Mouse (Mus musculus): ENCODE data around the gene Lingo1. TPM values are rescaled to one million over a fixed set of nuclear protein-coding genes. Genes with fewer than 3 reads are reported as not detected.

Gene Lingo1
- 6.7 and 8.1 TPM in 2 replicates for polyA plus RNA-seq (2012; rRNA removed)

- H3K4me1 ChIP-seq (ENCODE audit: control insufficient read depth, insufficient read depth, insufficient read length), result peaks cover 2% of the 10 kb centered on the region; the same call in 1 of the 2 replicates
- 3% methylated on average over 86 of the region's 88 CpGs for WGBS
- peaks cover 4% of the 10 kb centered on the region for H3K27me3 ChIP-seq (ENCODE audit: control insufficient read depth, insufficient read depth, low read length)
- H3K27ac ChIP-seq (ENCODE audit: insufficient read depth, low read length), result no peak within 1 kb of the TSS
- H3K36me3 ChIP-seq (ENCODE audit: control insufficient read depth, insufficient read depth, low read length), result no peaks in the 10 kb centered on the region
- no peak for DNase-seq (ENCODE audit: low read depth in 1 of 2, low spot score in 2 of 2)
- no peak within 1 kb of the TSS for H3K4me3 ChIP-seq (ENCODE audit: extremely low read depth, insufficient read depth, insufficient read length)
- TF ChIP-seq CTCF (IDR thresholded peaks at IDR 0.05; ENCODE audit: extremely low read depth, insufficient read depth, insufficient read length, insufficient replicate concordance), result no peak
- TF ChIP-seq POLR2A (IDR thresholded peaks at IDR 0.05; ENCODE audit: low read depth, low read length), result no peak
Observed at GRCm38 (mm10) chr9:56795721-56796655, at the start of gene Lingo1. TSS of gene Lingo1 (minus strand) at chr9:56796468.

GRCm38 (mm10) chr9:56844644-56845043 lies 48.4 kb upstream of the Lingo1 start:
- H3K36me3 ChIP-seq (ENCODE audit: control insufficient read depth, insufficient read depth, low read length), result no peaks in the 10 kb centered on the region
- no peak for TF ChIP-seq POLR2A (IDR thresholded peaks at IDR 0.05; ENCODE audit: low read depth, low read length)
- TF ChIP-seq CTCF (IDR thresholded peaks at IDR 0.05; ENCODE audit: extremely low read depth, insufficient read depth, insufficient read length, insufficient replicate concordance), result no peak
- 69% methylated on average over 8 of the region's 8 CpGs for WGBS
- H3K4me3 ChIP-seq (ENCODE audit: extremely low read depth, insufficient read depth, insufficient read length), result no peak overlapping the region
- no peaks in the 10 kb centered on the region for H3K4me1 ChIP-seq (ENCODE audit: control insufficient read depth, insufficient read depth, insufficient read length)
- H3K27me3 ChIP-seq (ENCODE audit: control insufficient read depth, insufficient read depth, low read length), result no peaks in the 10 kb centered on the region
- no peak for DNase-seq (ENCODE audit: low read depth in 1 of 2, low spot score in 2 of 2)
- no peak overlapping the region for H3K27ac ChIP-seq (ENCODE audit: insufficient read depth, low read length)

- no peaks in the 10 kb centered on the region for H3K36me3 ChIP-seq (ENCODE audit: control insufficient read depth, insufficient read depth, low read length)
- H3K27ac ChIP-seq (ENCODE audit: insufficient read depth, low read length), result no peak overlapping the region
- H3K4me1 ChIP-seq (ENCODE audit: control insufficient read depth, insufficient read depth, insufficient read length), result no peaks in the 10 kb centered on the region
- no peak overlapping the region for H3K4me3 ChIP-seq (ENCODE audit: extremely low read depth, insufficient read depth, insufficient read length)
- H3K27me3 ChIP-seq (ENCODE audit: control insufficient read depth, insufficient read depth, low read length), result no peaks in the 10 kb centered on the region
- 47% methylated on average over 7 of the region's 7 CpGs for WGBS
- TF ChIP-seq CTCF (IDR thresholded peaks at IDR 0.05; ENCODE audit: extremely low read depth, insufficient read depth, insufficient read length, insufficient replicate concordance), result peak; percentile 43; the same call in 1 of the 2 replicates
- TF ChIP-seq POLR2A (IDR thresholded peaks at IDR 0.05; ENCODE audit: low read depth, low read length), result no peak
- DNase-seq (ENCODE audit: low read depth in 1 of 2, low spot score in 2 of 2), result peak in 1 of 2 experiments; percentile 16
Observed at GRCm38 (mm10) chr9:56843679-56844188, 47.5 kb upstream of the Lingo1 start.

- H3K4me3 ChIP-seq (ENCODE audit: extremely low read depth, insufficient read depth, insufficient read length), result no peak overlapping the region
- 29% methylated on average over 3 of the region's 3 CpGs for WGBS
- H3K27me3 ChIP-seq (ENCODE audit: control insufficient read depth, insufficient read depth, low read length), result no peaks in the 10 kb centered on the region
- H3K27ac ChIP-seq (ENCODE audit: insufficient read depth, low read length), result no peak overlapping the region
- no peak for DNase-seq (ENCODE audit: low read depth in 1 of 2, low spot score in 2 of 2)
- H3K36me3 ChIP-seq (ENCODE audit: control insufficient read depth, insufficient read depth, low read length), result no peaks in the 10 kb centered on the region
- no peak for TF ChIP-seq CTCF (IDR thresholded peaks at IDR 0.05; ENCODE audit: extremely low read depth, insufficient read depth, insufficient read length, insufficient replicate concordance)
- no peak for TF ChIP-seq POLR2A (IDR thresholded peaks at IDR 0.05; ENCODE audit: low read depth, low read length)
- H3K4me1 ChIP-seq (ENCODE audit: control insufficient read depth, insufficient read depth, insufficient read length), result no peaks in the 10 kb centered on the region
Observed at GRCm38 (mm10) chr9:56842303-56842719, 46.0 kb upstream of the Lingo1 start.

GRCm38 (mm10) chr9:56841864-56842263 lies 45.6 kb upstream of the Lingo1 start:
- H3K27ac ChIP-seq (ENCODE audit: insufficient read depth, low read length), result no peak overlapping the region
- no peaks in the 10 kb centered on the region for H3K36me3 ChIP-seq (ENCODE audit: control insufficient read depth, insufficient read depth, low read length)
- H3K4me3 ChIP-seq (ENCODE audit: extremely low read depth, insufficient read depth, insufficient read length), result no peak overlapping the region
- H3K4me1 ChIP-seq (ENCODE audit: control insufficient read depth, insufficient read depth, insufficient read length), result no peaks in the 10 kb centered on the region
- no peaks in the 10 kb centered on the region for H3K27me3 ChIP-seq (ENCODE audit: control insufficient read depth, insufficient read depth, low read length)
- DNase-seq (ENCODE audit: low read depth in 1 of 2, low spot score in 2 of 2), result no peak
- TF ChIP-seq POLR2A (IDR thresholded peaks at IDR 0.05; ENCODE audit: low read depth, low read length), result no peak

- Histone ChIP-seq H3K36me3 (ENCODE audit: control insufficient read depth, insufficient read depth, low read length) (no peaks in the 10 kb centered on the region), H3K27ac (ENCODE audit: insufficient read depth, low read length) (no peak overlapping the region), H3K27me3 (ENCODE audit: control insufficient read depth, insufficient read depth, low read length) (no peaks in the 10 kb centered on the region), H3K4me1 (ENCODE audit: control insufficient read depth, insufficient read depth, insufficient read length) (no peaks in the 10 kb centered on the region), H3K4me3 (ENCODE audit: extremely low read depth, insufficient read depth, insufficient read length) (no peak overlapping the region)
- DNase-seq (ENCODE audit: low read depth in 1 of 2, low spot score in 2 of 2), result no peak
- no peak for TF ChIP-seq POLR2A (IDR thresholded peaks at IDR 0.05; ENCODE audit: low read depth, low read length)
- no peak for TF ChIP-seq CTCF (IDR thresholded peaks at IDR 0.05; ENCODE audit: extremely low read depth, insufficient read depth, insufficient read length, insufficient replicate concordance)
- WGBS, result 82% methylated on average over 5 of the region's 5 CpGs
Observed at GRCm38 (mm10) chr9:56840721-56841120, 44.5 kb upstream of the Lingo1 start.

GRCm38 (mm10) chr9:56835152-56835551 lies 38.9 kb upstream of the Lingo1 start:
- Histone ChIP-seq H3K4me1 (ENCODE audit: control insufficient read depth, insufficient read depth, insufficient read length) (no peaks in the 10 kb centered on the region), H3K36me3 (ENCODE audit: control insufficient read depth, insufficient read depth, low read length) (no peaks in the 10 kb centered on the region), H3K27me3 (ENCODE audit: control insufficient read depth, insufficient read depth, low read length) (no peaks in the 10 kb centered on the region; the same call in 1 of the 2 replicates), H3K4me3 (ENCODE audit: extremely low read depth, insufficient read depth, insufficient read length) (no peak overlapping the region), H3K27ac (ENCODE audit: insufficient read depth, low read length) (no peak overlapping the region)
- 80% methylated on average over 5 of the region's 5 CpGs for WGBS
- TF ChIP-seq POLR2A (IDR thresholded peaks at IDR 0.05; ENCODE audit: low read depth, low read length) (no peak), CTCF (IDR thresholded peaks at IDR 0.05; ENCODE audit: extremely low read depth, insufficient read depth, insufficient read length, insufficient replicate concordance) (no peak)
- no peak for DNase-seq (ENCODE audit: low read depth in 1 of 2, low spot score in 2 of 2)

Data from spleen, adult 2 months (tissue).